Mouse (Mus musculus) ES-Bruce4 (cell line): ENCODE measurements around the gene Gm26566.

Experiments used
- CTCF ChIP-seq: IDR thresholded peaks from one replicate; pipeline ENCODE4 v1.8.1; 2011; ENCODE audit warnings: low read depth, low read length
- POLR2A ChIP-seq: IDR thresholded peaks from one replicate; pipeline ENCODE4 v1.8.1; 2011; ENCODE audit warnings: low read length; ENCODE audit not compliant: insufficient read depth

GRCm38 (mm10) chr4:88714281-88714680 lies 7.3 kb upstream of the Gm26566 start:
- TF ChIP-seq POLR2A (no peak), CTCF (no peak)
